Mouse (Mus musculus) urinary bladder, postnatal 36 days (tissue): ENCODE results near the gene Gatad2b.
"Not testable (repeated sequence)": the region's sequence is repeated elsewhere in the genome, so short reads cannot be mapped to it uniquely, and the experiment has no call there.

Experiments used
- DNase-seq, 2 experiments: peaks; one replicate each; pipeline ENCODE4 v3.0.0; 2022; ENCODE audit warnings: low spot score in 2 of 2, mixed read lengths in 1 of 2

Gene Gatad2b

GRCm38 (mm10) chr3:90313367-90313766 is 20.4 kb downstream of the Gatad2b start:
- DNase-seq, result no peak

- DNase-seq, result no peak
These were observed 21.3 kb downstream of the Gatad2b start for GRCm38 (mm10) chr3:90314241-90314640.

GRCm38 (mm10) chr3:90322289-90322688 is 29.3 kb downstream of the Gatad2b start:
- DNase-seq, result no peak

GRCm38 (mm10) chr3:90323119-90323518 is 30.1 kb downstream of the Gatad2b start:
- peak; percentile 48 to 56 for DNase-seq

- DNase-seq, result no peak
These were observed 39.5 kb downstream of the Gatad2b start for GRCm38 (mm10) chr3:90332485-90332884.

GRCm38 (mm10) chr3:90335517-90335916 is 42.5 kb downstream of the Gatad2b start:
- DNase-seq, result no peak

GRCm38 (mm10) chr3:90338190-90338589 is 45.2 kb downstream of the Gatad2b start:
- no peak for DNase-seq

- DNase-seq, result no peak
These were observed 47.2 kb downstream of the Gatad2b start for GRCm38 (mm10) chr3:90340177-90340576.

- DNase-seq, result not testable (repeated sequence)
These were observed 49.9 kb downstream of the Gatad2b start for GRCm38 (mm10) chr3:90342853-90343252.

GRCm38 (mm10) chr3:90347847-90348246 is 54.9 kb downstream of the Gatad2b start:
- no peak for DNase-seq

- DNase-seq, result no peak
These were observed 65.0 kb downstream of the Gatad2b start for GRCm38 (mm10) chr3:90357959-90358358.

GRCm38 (mm10) chr3:90359230-90359629 is 66.3 kb downstream of the Gatad2b start:
- no peak for DNase-seq

- no peak for DNase-seq
These were observed 68.5 kb downstream of the Gatad2b start for GRCm38 (mm10) chr3:90361476-90361875.

- DNase-seq, result no peak
These were observed 69.4 kb downstream of the Gatad2b start for GRCm38 (mm10) chr3:90362346-90362745.

- DNase-seq, result no peak
These were observed 74.1 kb downstream of the Gatad2b start for GRCm38 (mm10) chr3:90367001-90367632.

GRCm38 (mm10) chr3:90369041-90369440 is 76.1 kb downstream of the Gatad2b start:
- no peak for DNase-seq

GRCm38 (mm10) chr3:90371857-90372256 is 78.9 kb downstream of the Gatad2b start:
- DNase-seq, result no peak

GRCm38 (mm10) chr3:90372817-90373216 is 79.8 kb downstream of the Gatad2b start:
- no peak for DNase-seq

GRCm38 (mm10) chr3:90373432-90374028 is 80.6 kb downstream of the Gatad2b start:
- peak; percentile 58 to 75 for DNase-seq

- no peak for DNase-seq
These were observed 81.4 kb downstream of the Gatad2b start for GRCm38 (mm10) chr3:90374368-90374767.

- DNase-seq, result no peak
These were observed 82.7 kb downstream of the Gatad2b start for GRCm38 (mm10) chr3:90375562-90376246.

- no peak for DNase-seq
These were observed 83.2 kb downstream of the Gatad2b start for GRCm38 (mm10) chr3:90376247-90376585.

- DNase-seq, result no peak
These were observed 85.5 kb downstream of the Gatad2b start for GRCm38 (mm10) chr3:90378496-90378895.
